Mouse (Mus musculus): ENCODE results near the gene Med12l. TPM values are rescaled to one million over a fixed set of nuclear protein-coding genes. Genes with fewer than 3 reads are reported as not detected.

The Med12l gene
- total and polyA plus RNA-seq, 2 experiments from 2014 or later, result 2.1 to 19.2 TPM

DNA sequence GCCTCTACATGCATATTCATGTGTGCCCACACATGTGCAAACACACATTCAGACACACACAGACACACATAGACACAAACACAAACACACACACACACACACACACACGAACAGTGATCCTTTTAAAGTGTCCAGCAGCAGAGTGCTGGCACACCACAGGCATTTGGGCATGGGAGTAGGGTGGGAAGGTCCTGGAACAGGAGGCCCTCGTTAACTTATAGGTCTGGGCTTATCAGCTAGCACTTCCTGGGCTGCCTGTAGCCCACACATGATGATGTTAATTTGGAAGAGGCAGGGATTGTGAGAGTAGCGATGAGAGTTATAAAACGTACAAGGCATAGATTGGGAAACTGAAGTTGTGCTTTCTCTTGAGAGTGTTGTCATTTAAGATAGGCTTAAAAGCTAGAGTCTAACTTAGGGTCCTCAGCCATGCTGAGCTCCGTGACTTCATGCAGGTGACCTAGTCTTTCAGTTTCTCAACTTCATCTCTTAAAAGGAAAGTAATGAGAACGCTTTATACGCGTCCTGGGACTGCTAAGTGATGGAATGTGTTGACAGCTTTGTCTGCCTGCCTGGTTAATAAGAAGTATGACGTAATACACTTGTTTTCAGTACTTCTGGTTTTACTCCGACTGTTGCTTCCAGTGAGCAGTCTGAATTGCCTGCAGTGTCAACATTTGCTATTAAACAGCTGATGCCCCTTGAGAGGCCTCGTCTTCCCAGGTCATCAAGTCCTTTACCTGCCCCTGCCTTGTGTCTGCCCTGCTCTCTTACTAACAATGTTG is 199.3 kb downstream of the Med12l start:
- no peak overlapping the region for H3K4me3 ChIP-seq (ENCODE audit: low read depth, low read length)
- H3K27ac ChIP-seq (ENCODE audit: low read depth, low read length), result no peak overlapping the region
- 55% methylated on average over 11 of the region's 11 CpGs for WGBS
- no peaks in the 10 kb centered on the region for H3K27me3 ChIP-seq (ENCODE audit: insufficient read depth, low read length)
- no peak overlapping the region for H3K4me2 ChIP-seq (ENCODE audit: low read depth)
- DNase-seq (no peak), ATAC-seq (no peak; the same call in 1 of the 2 replicates)
- no peaks in the 10 kb centered on the region for H3K9me3 ChIP-seq (ENCODE audit: low read length)
- no peaks in the 10 kb centered on the region; the same call in 1 of the 2 replicates for H3K36me3 ChIP-seq (ENCODE audit: insufficient read depth)
- TF ChIP-seq CTCF (IDR thresholded peaks at IDR 0.05; ENCODE audit: low read depth), result no peak
- no peak overlapping the region for H3K9ac ChIP-seq
- H3K4me1 ChIP-seq (ENCODE audit: insufficient read depth), result no peaks in the 10 kb centered on the region

DNA sequence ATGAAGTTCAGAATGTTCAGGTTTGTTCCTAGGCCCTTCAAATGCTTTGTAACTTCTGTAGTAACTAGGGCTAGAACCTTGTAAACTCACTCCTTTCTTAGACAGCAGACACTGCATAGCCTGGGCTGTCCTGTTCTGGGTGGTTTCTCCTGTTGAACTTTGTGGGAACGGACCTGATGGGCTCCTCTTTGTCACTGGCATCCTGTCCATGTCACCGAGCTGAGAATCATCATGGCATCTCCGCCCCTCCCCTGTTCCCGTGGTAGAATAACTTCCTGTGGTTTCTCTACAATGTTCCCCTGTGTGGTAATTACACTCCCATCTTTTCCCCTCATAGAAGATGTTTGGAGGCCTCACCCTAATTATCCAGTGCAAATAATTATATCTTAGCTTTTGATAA is 200.3 kb downstream of the Med12l start:
- 71% methylated on average over 4 of the region's 4 CpGs for WGBS
- H3K4me3 ChIP-seq (ENCODE audit: low read depth, low read length), result no peak overlapping the region
- H3K36me3 ChIP-seq (ENCODE audit: insufficient read depth), result no peaks in the 10 kb centered on the region; the same call in 1 of the 2 replicates
- H3K4me2 ChIP-seq (ENCODE audit: low read depth), result no peak overlapping the region
- no peak overlapping the region for H3K9ac ChIP-seq
- H3K27ac ChIP-seq (ENCODE audit: low read depth, low read length), result no peak overlapping the region
- no peaks in the 10 kb centered on the region for H3K27me3 ChIP-seq (ENCODE audit: insufficient read depth, low read length)
- no peak for TF ChIP-seq CTCF (IDR thresholded peaks at IDR 0.05; ENCODE audit: low read depth)
- H3K9me3 ChIP-seq (ENCODE audit: low read length), result no peaks in the 10 kb centered on the region
- no peaks in the 10 kb centered on the region for H3K4me1 ChIP-seq (ENCODE audit: insufficient read depth)
- no peak for ATAC-seq
- DNase-seq, result no peak

DNA sequence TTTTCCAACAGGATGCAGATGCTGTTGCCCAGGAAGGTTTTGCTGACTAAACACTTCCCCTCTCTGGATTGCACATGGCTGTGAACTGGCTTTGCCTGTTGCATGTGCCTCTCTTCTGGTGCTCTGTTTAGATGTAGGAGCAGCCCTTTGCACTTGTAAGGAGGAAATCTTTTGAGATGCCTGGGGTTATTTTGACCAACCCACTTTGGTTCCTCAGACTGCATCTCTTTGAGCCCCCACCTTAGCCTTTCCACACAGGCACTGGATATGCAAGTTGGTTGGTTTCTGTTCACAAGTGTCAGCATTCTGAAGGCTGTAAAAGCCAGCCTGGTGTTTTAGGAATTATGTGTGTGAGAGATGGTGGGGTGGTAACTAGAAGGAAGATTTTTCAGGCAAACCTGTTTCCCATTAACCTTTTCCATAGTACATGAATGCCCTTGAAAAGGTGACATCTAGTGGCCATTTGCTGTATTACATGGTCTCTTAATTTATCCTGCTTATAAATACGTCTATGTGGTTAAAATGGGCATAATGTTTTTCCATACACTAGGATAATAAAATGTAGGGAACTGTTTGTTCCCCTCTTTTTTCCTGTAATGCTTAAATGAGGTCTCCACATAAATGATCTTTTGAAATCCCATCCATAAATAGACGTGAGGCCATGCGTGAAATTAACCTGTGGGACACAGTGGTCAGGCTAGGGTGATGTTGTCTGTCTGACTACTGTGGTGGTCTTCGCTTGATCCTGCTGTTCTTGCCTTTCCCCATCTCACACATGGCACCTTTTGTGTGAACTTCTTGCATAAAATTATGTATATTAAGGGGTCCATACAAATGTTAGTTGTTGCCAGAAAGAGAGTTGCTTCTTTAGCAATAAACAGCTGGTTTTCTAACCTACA is 203.3 kb downstream of the Med12l start:
- WGBS, result 71% methylated on average over 4 of the region's 4 CpGs
- H3K9me3 ChIP-seq (ENCODE audit: low read length), result no peaks in the 10 kb centered on the region
- H3K9ac ChIP-seq, result no peak overlapping the region
- no peaks in the 10 kb centered on the region for H3K27me3 ChIP-seq (ENCODE audit: insufficient read depth, low read length)
- DNase-seq (peak; percentile 84), ATAC-seq (peak; percentile 76)
- H3K36me3 ChIP-seq (ENCODE audit: insufficient read depth), result no peaks in the 10 kb centered on the region; the same call in 1 of the 2 replicates
- TF ChIP-seq CTCF (IDR thresholded peaks at IDR 0.05; ENCODE audit: low read depth), result peak; percentile 87
- H3K4me1 ChIP-seq (ENCODE audit: insufficient read depth), result no peaks in the 10 kb centered on the region
- no peak overlapping the region for H3K4me2 ChIP-seq (ENCODE audit: low read depth)
- no peak overlapping the region for H3K27ac ChIP-seq (ENCODE audit: low read depth, low read length)
- no peak overlapping the region for H3K4me3 ChIP-seq (ENCODE audit: low read depth, low read length)

DNA sequence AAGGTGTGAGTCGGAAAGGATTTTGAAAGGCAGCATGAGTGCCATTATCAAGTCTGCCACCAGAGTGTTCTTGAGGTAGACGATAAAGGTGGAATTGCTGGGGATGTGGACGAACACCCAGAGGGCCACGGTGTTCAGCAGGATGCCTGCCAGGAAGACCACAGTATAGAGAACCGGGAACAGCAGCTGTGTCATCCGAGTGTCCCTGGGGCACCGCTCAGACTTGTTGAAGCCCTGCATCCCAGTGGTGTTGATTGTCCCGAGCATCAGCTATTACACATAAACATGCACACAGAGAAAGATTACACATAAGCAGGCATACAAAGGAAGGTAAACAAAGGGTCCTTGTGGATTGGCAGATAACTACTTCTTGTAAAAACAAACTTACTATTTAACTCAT is 204.5 kb downstream of the Med12l start:
- H3K36me3 ChIP-seq (ENCODE audit: insufficient read depth), result no peaks in the 10 kb centered on the region; the same call in 1 of the 2 replicates
- WGBS, result 80% methylated on average over 8 of the region's 8 CpGs
- no peaks in the 10 kb centered on the region for H3K27me3 ChIP-seq (ENCODE audit: insufficient read depth, low read length)
- no peak overlapping the region for H3K27ac ChIP-seq (ENCODE audit: low read depth, low read length)
- H3K9me3 ChIP-seq (ENCODE audit: low read length), result no peaks in the 10 kb centered on the region
- no peak for DNase-seq
- H3K9ac ChIP-seq, result no peak overlapping the region
- no peak for ATAC-seq
- no peaks in the 10 kb centered on the region for H3K4me1 ChIP-seq (ENCODE audit: insufficient read depth)
- H3K4me2 ChIP-seq (ENCODE audit: low read depth), result no peak overlapping the region
- no peak overlapping the region for H3K4me3 ChIP-seq (ENCODE audit: low read depth, low read length)
- no peak for TF ChIP-seq CTCF (IDR thresholded peaks at IDR 0.05; ENCODE audit: low read depth)

DNA sequence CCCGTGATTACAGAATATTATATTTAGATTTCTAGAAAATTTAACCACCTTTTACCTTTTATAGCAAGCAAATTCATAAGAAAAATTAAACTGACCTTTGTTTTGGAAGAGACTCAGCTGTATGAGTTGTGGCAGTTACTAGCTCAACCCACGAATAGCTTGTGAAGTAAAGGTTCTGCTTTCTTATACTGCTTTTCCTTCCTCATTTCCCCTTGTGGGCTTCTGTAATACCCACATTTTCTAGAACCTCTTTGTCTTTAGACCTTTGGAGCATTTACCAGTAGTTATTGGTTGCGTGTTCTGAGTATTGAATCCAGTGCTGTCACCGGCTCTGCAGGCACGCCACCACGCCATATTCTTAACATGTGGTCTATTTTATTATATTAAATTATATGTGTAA is 205.1 kb downstream of the Med12l start, which contains the start of gene P2ry13:
Gene P2ry13, minus strand, starts transcription at position 156 of the 400 bp plus-strand sequence.
- Histone ChIP-seq H3K4me3 (ENCODE audit: low read depth, low read length) (no peak within 1 kb of the TSS), H3K9me3 (ENCODE audit: low read length) (no peaks in the 10 kb centered on the region), H3K9ac (no peak within 1 kb of the TSS), H3K36me3 (ENCODE audit: insufficient read depth) (no peaks in the 10 kb centered on the region; the same call in 1 of the 2 replicates), H3K27me3 (ENCODE audit: insufficient read depth, low read length) (no peaks in the 10 kb centered on the region), H3K27ac (ENCODE audit: low read depth, low read length) (no peak within 1 kb of the TSS), H3K4me2 (ENCODE audit: low read depth) (no peak within 1 kb of the TSS), H3K4me1 (ENCODE audit: insufficient read depth) (no peaks in the 10 kb centered on the region)
- no peak for TF ChIP-seq CTCF (IDR thresholded peaks at IDR 0.05; ENCODE audit: low read depth)
- ATAC-seq (no peak), DNase-seq (no peak)
- 92% methylated on average over 6 of the region's 6 CpGs for WGBS

DNA sequence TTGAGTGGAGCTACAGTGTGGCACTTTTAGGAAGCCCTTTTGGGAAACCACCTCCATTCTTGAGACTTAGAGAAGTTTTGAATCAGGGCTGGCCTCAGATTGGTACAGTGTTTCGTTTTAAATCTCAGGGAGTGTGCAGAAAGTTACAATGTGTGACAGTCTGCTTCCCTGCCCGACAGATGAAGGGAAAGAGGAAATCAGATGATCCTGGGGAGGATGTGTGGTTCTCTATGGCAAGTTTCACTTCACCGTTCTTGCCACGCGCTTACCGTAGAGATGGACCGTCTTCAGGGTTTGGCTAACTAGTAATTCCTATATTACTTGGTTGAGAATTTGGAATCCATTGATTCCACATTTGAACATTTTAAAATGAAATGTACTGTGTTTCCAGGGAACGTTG is 206.2 kb downstream of the Med12l start:
- no peak overlapping the region for H3K9ac ChIP-seq
- no peaks in the 10 kb centered on the region for H3K4me1 ChIP-seq (ENCODE audit: insufficient read depth)
- H3K27me3 ChIP-seq (ENCODE audit: insufficient read depth, low read length), result no peaks in the 10 kb centered on the region
- no peaks in the 10 kb centered on the region; the same call in 1 of the 2 replicates for H3K36me3 ChIP-seq (ENCODE audit: insufficient read depth)
- no peak for ATAC-seq
- no peak overlapping the region for H3K27ac ChIP-seq (ENCODE audit: low read depth, low read length)
- no peaks in the 10 kb centered on the region for H3K9me3 ChIP-seq (ENCODE audit: low read length)
- WGBS, result 91% methylated on average over 8 of the region's 8 CpGs
- no peak for TF ChIP-seq CTCF (IDR thresholded peaks at IDR 0.05; ENCODE audit: low read depth)
- no peak overlapping the region for H3K4me2 ChIP-seq (ENCODE audit: low read depth)
- H3K4me3 ChIP-seq (ENCODE audit: low read depth, low read length), result no peak overlapping the region
- DNase-seq, result no peak

DNA sequence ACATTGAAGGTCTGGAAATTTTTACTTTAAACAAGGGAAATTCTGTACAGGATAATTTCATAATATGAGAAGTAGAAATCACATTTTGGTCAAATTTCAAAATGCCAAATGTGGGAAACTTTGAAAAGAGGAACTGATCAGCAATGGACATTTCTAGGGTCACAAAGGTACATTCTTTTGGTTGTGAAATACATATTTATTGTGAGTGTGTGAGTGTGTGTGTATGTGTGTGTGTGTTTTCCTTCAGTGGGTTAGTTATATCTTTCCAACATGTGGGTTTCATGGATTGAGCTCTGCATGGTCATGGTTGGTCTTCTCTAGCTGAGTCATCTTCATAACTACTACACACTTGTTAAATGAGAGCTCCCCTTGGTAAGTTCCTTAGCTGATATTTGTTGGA is 206.8 kb downstream of the Med12l start:
- Histone ChIP-seq H3K9ac (no peak overlapping the region), H3K36me3 (ENCODE audit: insufficient read depth) (no peaks in the 10 kb centered on the region; the same call in 1 of the 2 replicates), H3K4me1 (ENCODE audit: insufficient read depth) (no peaks in the 10 kb centered on the region), H3K9me3 (ENCODE audit: low read length) (no peaks in the 10 kb centered on the region), H3K27me3 (ENCODE audit: insufficient read depth, low read length) (no peaks in the 10 kb centered on the region), H3K27ac (ENCODE audit: low read depth, low read length) (no peak overlapping the region), H3K4me3 (ENCODE audit: low read depth, low read length) (no peak overlapping the region), H3K4me2 (ENCODE audit: low read depth) (no peak overlapping the region)
- ATAC-seq (no peak), DNase-seq (no peak)
- no peak for TF ChIP-seq CTCF (IDR thresholded peaks at IDR 0.05; ENCODE audit: low read depth)

Data from forebrain, postnatal 0 days (tissue).